Mouse (Mus musculus) kidney, embryonic 16.5 days (tissue): Measurements from ENCODE around the gene Ebf3. TPM values are rescaled to one million over a fixed set of nuclear protein-coding genes. Genes with fewer than 3 reads are reported as not detected.
A peak's percentile ranks its signal among the peaks of the same experiment; 100 is the strongest.

Experiments
- ATAC-seq: fragments of 200-750 bp; cut with Nextera tagmentation; 2 replicates; pipeline ENCODE4 v1.8.0; 2017; ENCODE audit warnings: moderate TSS enrichment; ENCODE audit not compliant: low FRiP score, low TSS enrichment
- H3K27ac ChIP-seq: fragments of 300-500 bp; sonication (generic); 2 replicates; pipeline ENCODE4 v1.5.1; 2014; ENCODE audit warnings: low read length
- H3K27me3 ChIP-seq: fragments of 300-500 bp; sonication (generic); 2 replicates; pipeline ENCODE4 v1.6.1; 2014; ENCODE audit warnings: low read length, control low read depth, mixed read lengths; ENCODE audit not compliant: insufficient read depth
- H3K36me3 ChIP-seq: fragments of 300-500 bp; sonication (generic); 2 replicates; pipeline ENCODE4 v1.6.1; 2014; ENCODE audit warnings: low read length, control low read depth, mixed read lengths; ENCODE audit not compliant: insufficient read depth
- H3K4me1 ChIP-seq: fragments of 300-500 bp; sonication (generic); 2 replicates; pipeline ENCODE4 v1.6.1; 2014; ENCODE audit warnings: low read length, control low read depth, mixed read lengths; ENCODE audit not compliant: insufficient read depth
- H3K4me2 ChIP-seq: fragments of 300-500 bp; sonication (generic); replicated peaks from 2 replicates; pipeline ENCODE4 v1.6.1; 2014; ENCODE audit warnings: low read depth, low read length
- H3K4me3 ChIP-seq: fragments of 300-500 bp; sonication (generic); 2 replicates; pipeline ENCODE4 v1.5.1; 2014; ENCODE audit warnings: mild to moderate bottlenecking, low read length
- H3K9ac ChIP-seq: fragments of 300-500 bp; sonication (generic); replicated peaks from 2 replicates; pipeline ENCODE4 v1.6.1; 2014; ENCODE audit warnings: low read length
- H3K9me3 ChIP-seq: fragments of 300-500 bp; sonication (generic); 2 replicates; pipeline ENCODE4 v1.6.1; 2016; ENCODE audit warnings: low read length, control low read depth
- WGBS: fragments of 180-500 bp; shearing (Covaris S2); extraction: QIAGEN DNeasy Blood & Tissue Kit; methylation state at CpG from one replicate; pipeline ENCODE4 v1.1.7; 2014; 5-methylcytosine and 5-hydroxymethylcytosine counted together
- polyA plus RNA-seq: library from polyadenylated mRNA; unstranded; fragments of >200 nt; fragmentation: Nextera tagmentation; extraction: Ambion mirVana; gene quantifications from 2 replicates; pipeline ENCODE4 v1.2.1, GENCODE M21; 2015

Gene Ebf3
- polyA plus RNA-seq, 1 experiment from 2014 or later = 0.45 TPM

DNA sequence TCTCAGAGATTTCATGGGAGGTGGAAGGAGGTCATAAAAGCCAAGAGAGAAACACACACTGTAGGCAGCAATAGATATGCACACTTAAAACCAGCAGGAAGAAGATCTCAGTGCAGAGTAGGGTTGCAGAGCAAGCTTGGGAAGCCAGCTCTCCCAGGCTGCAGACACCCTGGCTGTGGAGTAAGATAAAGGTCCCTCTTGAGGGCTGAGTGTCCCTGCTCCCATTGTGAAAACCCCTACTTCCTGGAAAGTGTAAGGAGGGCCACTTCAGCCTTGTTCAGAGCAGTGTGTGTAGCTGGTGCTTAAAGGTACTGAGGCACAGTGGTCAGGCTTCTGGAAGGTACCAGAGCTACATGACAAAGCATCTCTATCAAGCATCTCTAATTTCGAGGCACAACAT, 100.8 kb downstream of the Ebf3 start:
- no peak overlapping the region for H3K9ac ChIP-seq
- H3K36me3 ChIP-seq = no peaks in the 10 kb centered on the region
- WGBS = 86% methylated on average over 1 of the region's 1 CpGs
- H3K9me3 ChIP-seq = no peaks in the 10 kb centered on the region
- no peak overlapping the region for H3K4me2 ChIP-seq
- H3K4me3 ChIP-seq = no peak overlapping the region
- no peaks in the 10 kb centered on the region for H3K4me1 ChIP-seq
- H3K27me3 ChIP-seq = no peaks in the 10 kb centered on the region
- H3K27ac ChIP-seq = no peak overlapping the region
- no peak for ATAC-seq

DNA sequence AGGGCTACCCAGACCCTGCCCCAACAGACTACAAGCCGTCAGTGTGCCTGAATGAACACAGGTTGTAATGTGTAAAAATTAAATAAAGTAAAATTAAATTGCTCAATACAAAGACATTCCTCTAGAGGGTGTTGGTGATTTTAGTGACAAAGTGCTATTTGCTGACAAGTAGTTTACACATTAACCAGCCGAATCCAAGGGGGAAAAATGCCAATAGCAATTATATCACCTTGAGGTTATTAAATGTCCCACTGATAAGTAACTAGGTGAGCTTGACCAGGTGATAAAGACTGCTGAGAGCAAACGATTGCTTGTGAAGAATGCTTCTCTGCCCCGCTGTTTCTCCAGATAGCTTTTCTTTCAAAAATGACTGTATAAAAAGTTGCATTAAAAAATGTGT, 102.9 kb downstream of the Ebf3 start:
- no peaks in the 10 kb centered on the region for H3K4me1 ChIP-seq
- H3K4me2 ChIP-seq = no peak overlapping the region
- H3K9ac ChIP-seq = no peak overlapping the region
- no peak for ATAC-seq
- no peak overlapping the region for H3K4me3 ChIP-seq
- H3K36me3 ChIP-seq = no peaks in the 10 kb centered on the region
- H3K27ac ChIP-seq = no peak overlapping the region
- H3K27me3 ChIP-seq = no peaks in the 10 kb centered on the region; the same call in 1 of the 2 replicates
- H3K9me3 ChIP-seq = no peaks in the 10 kb centered on the region
- WGBS = 59% methylated on average over 4 of the region's 4 CpGs

DNA sequence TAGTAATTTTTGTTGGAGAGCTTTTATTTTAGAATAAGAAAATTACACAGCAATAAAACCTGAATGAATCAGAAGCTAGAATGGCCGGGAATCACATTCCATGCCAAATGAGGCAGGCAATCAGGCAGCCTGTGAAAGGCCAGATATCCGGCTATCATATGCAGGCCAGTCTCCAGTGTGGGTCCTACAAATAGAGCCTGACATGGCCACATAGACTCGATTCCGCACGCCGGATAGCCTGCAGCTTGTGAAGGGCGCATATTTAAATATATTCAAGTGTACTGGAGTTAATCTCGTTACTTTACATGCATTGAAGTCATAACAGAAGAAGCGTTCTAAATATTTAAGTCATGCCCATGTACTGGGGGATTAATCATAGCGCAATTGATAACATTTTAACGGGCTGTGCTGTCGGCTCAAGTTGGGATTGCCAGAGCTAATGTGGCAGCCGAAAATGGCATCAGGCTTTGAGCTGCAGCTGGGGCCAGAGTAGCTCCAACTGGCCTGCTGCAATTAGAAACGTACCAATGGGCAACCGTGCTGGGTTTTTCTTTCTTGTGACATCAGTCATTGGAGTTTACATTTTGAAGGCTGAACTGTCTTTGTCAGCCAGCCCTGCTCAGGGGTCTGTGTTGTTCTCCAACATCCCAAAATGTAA, 104.4 kb downstream of the Ebf3 start:
- Histone ChIP-seq H3K9ac (no peak overlapping the region), H3K4me2 (no peak overlapping the region), H3K4me3 (no peak overlapping the region), H3K27ac (no peak overlapping the region), H3K36me3 (no peaks in the 10 kb centered on the region), H3K27me3 (no peaks in the 10 kb centered on the region; the same call in 1 of the 2 replicates), H3K4me1 (no peaks in the 10 kb centered on the region), H3K9me3 (no peaks in the 10 kb centered on the region)
- 77% methylated on average over 15 of the region's 15 CpGs for WGBS
- no peak for ATAC-seq

DNA sequence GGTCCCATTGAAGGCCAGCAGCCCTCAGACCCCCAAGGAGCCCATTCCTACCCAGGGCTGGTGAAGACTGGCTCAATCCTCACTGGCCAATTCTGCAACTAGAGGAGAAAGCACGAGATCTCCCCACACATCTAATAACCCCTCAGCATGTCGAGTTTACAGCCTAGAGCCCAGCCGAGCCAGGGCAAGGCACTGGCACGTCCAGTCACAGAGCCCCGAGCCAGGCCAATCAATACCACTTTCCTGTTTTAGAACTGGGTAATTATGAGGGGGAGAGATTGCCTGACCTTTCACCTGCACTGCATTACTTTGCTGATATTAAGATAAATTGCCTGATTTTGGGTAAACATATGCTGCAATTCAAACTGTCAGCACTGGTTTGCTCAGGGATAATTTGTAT, 105.7 kb downstream of the Ebf3 start:
- Histone ChIP-seq H3K4me1 (no peaks in the 10 kb centered on the region), H3K36me3 (no peaks in the 10 kb centered on the region), H3K9me3 (no peaks in the 10 kb centered on the region), H3K9ac (no peak overlapping the region), H3K27me3 (no peaks in the 10 kb centered on the region; the same call in 1 of the 2 replicates), H3K4me3 (no peak overlapping the region), H3K4me2 (no peak overlapping the region), H3K27ac (no peak overlapping the region)
- WGBS = 54% methylated on average over 5 of the region's 5 CpGs
- no peak for ATAC-seq

DNA sequence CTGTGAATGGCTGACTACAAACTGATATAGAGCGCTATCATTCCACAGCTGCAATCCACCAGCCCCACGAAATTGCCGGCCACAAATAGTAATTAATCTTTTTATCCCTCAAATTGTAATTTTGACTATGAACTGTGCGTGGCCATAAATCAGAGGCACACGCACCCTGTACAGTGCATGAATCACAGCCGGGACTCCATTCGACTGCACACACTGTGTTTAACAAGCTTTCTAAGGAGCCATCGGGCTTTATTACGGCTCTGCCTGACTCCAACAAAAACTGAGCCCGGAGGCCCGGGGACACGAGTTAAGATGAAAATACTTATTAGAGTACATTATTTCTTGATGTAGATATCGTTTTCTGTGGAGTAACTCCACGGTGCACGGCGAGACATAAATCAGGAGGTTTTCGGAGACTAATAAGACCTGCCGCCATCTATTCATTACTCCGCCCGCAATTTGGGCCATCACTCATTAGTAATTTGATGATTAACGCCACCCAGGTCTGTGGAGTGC, 107.4 kb downstream of the Ebf3 start:
- ATAC-seq = no peak
- Histone ChIP-seq H3K27ac (no peak overlapping the region), H3K4me1 (no peaks in the 10 kb centered on the region), H3K4me3 (no peak overlapping the region), H3K36me3 (no peaks in the 10 kb centered on the region), H3K9ac (no peak overlapping the region), H3K4me2 (no peak overlapping the region), H3K27me3 (no peaks in the 10 kb centered on the region; the same call in 1 of the 2 replicates), H3K9me3 (no peaks in the 10 kb centered on the region)
- WGBS = 44% methylated on average over 21 of the region's 21 CpGs

DNA sequence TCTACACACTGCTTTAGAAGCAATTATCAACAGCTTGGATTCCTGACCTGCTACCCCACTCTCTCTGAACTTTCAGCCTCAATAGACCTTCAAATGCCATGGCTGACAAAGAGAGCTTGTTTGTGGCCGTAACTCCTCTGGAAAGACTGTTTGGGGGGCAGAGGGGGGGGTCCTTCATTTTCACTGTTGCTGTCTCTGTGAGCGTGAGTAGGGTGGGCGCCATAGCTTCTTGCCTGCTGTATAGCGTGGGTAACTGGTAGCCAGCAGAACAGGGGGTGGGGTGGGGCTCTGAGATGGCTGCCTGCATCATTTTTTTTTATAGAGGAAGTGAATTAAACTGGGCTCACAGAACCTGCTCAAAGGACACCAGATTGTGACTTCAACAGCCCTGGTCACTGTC, 114.7 kb downstream of the Ebf3 start:
- H3K4me1 ChIP-seq = no peaks in the 10 kb centered on the region
- no peak overlapping the region for H3K27ac ChIP-seq
- H3K27me3 ChIP-seq = no peaks in the 10 kb centered on the region
- H3K36me3 ChIP-seq = no peaks in the 10 kb centered on the region
- no peak overlapping the region for H3K4me2 ChIP-seq
- WGBS = 92% methylated on average over 4 of the region's 4 CpGs
- ATAC-seq = no peak
- H3K9ac ChIP-seq = no peak overlapping the region
- no peak overlapping the region for H3K4me3 ChIP-seq
- H3K9me3 ChIP-seq = no peaks in the 10 kb centered on the region

DNA sequence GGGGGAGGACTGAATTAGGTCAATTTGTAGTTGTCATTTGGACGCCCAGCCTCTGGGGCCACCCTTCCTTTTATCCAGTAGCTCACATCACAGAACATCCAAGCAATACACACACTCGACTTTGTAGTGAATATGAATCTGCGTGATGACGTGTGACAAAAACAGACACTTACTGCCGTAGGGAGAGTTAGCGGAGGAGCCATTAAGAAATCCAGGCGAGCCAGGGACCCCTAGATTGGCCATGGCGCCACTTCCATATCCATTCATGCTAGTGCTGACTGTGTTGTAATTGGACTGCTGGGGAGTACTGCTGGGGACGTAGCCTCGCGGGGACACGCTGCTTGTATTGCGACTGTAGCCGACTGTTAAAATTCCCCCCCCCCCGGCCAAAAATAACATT, 115.3 kb downstream of the Ebf3 start:
- Histone ChIP-seq H3K4me2 (no peak overlapping the region), H3K4me3 (no peak overlapping the region), H3K27me3 (no peaks in the 10 kb centered on the region), H3K9me3 (no peaks in the 10 kb centered on the region), H3K27ac (no peak overlapping the region), H3K4me1 (no peaks in the 10 kb centered on the region), H3K9ac (no peak overlapping the region), H3K36me3 (no peaks in the 10 kb centered on the region)
- 88% methylated on average over 15 of the region's 15 CpGs for WGBS
- no peak for ATAC-seq

DNA sequence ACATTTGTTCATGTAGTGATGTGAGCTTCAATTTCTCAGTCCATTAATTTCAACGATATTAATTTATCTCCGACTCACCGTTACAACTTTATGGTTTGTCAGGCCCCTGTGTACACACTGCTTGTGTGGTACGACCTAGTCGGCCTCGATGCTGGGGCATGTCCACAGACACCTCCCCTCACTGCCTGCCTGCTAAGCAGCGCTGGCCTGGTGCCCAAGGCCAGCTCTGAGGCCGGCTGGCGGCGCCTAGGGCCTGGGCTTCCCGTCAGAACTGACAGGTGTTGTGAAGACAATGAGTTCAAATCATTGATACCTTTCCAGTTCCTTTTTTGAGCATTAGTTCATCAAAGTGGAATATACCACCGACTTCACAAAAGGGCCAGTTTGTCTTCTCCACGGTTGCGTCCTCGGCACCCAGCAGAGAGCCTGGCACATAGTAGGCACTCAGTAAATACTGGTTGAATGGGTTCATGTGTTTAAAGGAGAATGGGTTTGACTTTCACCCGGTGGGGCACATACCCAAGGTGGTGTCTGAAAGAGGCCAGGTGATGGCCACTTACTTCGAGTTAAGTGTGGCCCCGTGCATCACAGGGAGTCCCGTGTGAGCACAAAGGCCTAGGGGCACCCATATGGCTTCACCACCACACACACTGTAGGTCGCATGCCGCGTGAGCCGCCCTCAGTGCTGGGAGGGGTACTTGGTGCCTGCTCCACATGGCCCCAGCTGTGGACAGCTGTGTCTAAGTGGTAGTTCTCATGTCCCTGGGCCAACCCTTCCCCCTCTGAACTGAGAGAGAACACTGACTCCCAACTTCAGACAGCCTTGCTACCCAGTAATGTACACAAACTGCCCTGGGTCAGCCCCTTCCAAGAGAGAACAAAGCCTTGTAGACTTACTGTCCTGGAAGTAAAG, 116.9 kb downstream of the Ebf3 start:
- ATAC-seq = 0 out of 2 replicates have a peak, but pooled peaks have one; percentile 63
- no peak overlapping the region for H3K4me2 ChIP-seq
- H3K4me1 ChIP-seq = no peaks in the 10 kb centered on the region
- no peaks in the 10 kb centered on the region for H3K27me3 ChIP-seq
- H3K36me3 ChIP-seq = no peaks in the 10 kb centered on the region
- H3K27ac ChIP-seq = no peak overlapping the region
- 76% methylated on average over 23 of the region's 23 CpGs for WGBS
- no peaks in the 10 kb centered on the region for H3K9me3 ChIP-seq
- H3K4me3 ChIP-seq = no peak overlapping the region
- no peak overlapping the region for H3K9ac ChIP-seq

DNA sequence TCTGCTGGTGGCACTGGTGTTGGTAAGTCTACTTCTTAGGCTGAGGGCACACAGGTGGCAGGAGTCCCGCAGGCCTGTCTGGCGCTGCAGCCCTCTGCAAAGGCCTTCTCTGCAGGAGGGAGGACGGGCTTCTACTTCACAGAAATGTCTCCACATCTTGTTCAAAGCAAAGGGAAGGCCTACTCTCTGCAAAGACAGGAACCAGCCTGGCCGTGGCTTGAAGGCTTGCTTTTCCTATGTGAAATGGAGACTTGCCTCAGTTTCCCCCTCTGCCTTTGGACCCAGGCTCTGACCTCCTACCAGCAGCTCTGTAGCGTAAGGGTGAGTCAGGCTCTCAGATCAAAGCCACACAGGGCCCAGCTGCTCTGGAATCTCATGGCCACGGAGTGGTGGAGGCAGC, 117.7 kb downstream of the Ebf3 start:
- Histone ChIP-seq H3K9me3 (no peaks in the 10 kb centered on the region), H3K4me2 (no peak overlapping the region), H3K9ac (no peak overlapping the region), H3K27ac (no peak overlapping the region), H3K4me1 (no peaks in the 10 kb centered on the region), H3K27me3 (no peaks in the 10 kb centered on the region), H3K4me3 (no peak overlapping the region), H3K36me3 (no peaks in the 10 kb centered on the region)
- WGBS = 88% methylated on average over 6 of the region's 6 CpGs
- ATAC-seq = no peak

DNA sequence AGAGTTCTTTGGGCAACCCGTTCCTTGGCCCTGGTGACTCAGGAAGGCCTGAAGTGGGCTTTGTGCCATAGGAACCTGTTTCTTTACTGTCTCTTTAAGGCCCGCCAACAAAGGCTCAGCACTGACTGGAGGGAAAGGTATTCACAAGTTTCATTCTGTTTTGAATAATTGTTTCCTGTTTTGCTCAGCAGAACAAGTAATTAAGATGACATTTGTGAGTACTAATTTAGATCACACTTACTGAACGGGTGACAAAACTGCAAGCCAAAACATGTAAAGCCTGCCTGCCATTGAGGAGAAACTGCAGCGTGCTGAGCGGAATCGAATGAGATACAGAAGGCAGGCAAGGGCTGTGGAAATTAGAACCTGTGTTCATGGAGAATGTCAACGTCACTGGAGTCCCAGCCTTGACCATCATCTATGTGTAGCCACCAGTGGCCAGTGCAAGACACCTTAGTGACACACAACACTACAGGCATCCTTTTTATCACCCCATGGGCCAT, 121.4 kb downstream of the Ebf3 start:
- Histone ChIP-seq H3K27ac (no peak overlapping the region), H3K9me3 (no peaks in the 10 kb centered on the region), H3K4me1 (no peaks in the 10 kb centered on the region), H3K36me3 (no peaks in the 10 kb centered on the region), H3K9ac (no peak overlapping the region), H3K4me3 (no peak overlapping the region), H3K4me2 (no peak overlapping the region), H3K27me3 (no peaks in the 10 kb centered on the region)
- ATAC-seq = no peak
- WGBS = 83% methylated on average over 7 of the region's 7 CpGs
